Mouse (Mus musculus): ENCODE results near the gene Pklr. TPM values are rescaled to one million over a fixed set of nuclear protein-coding genes. Genes with fewer than 3 reads are reported as not detected.

Gene Pklr
- polyA plus RNA-seq, 1 experiment, result 14.3 TPM

- Histone ChIP-seq H3K27ac (ENCODE audit: control insufficient read depth, insufficient read depth, low read depth, low read length, poor library complexity) (peak overlapping the region; percentile 53), H3K4me3 (replicated peaks; ENCODE audit: control insufficient read depth, low read depth, low read length) (peak overlapping the region; percentile 46), H3K4me1 (ENCODE audit: control insufficient read depth, insufficient read depth, low read length) (peaks cover 4% of the 10 kb centered on the region)
- TF ChIP-seq POLR2A (IDR thresholded peaks at IDR 0.05; ENCODE audit: borderline replicate concordance, control insufficient read depth, low read depth, low read length), result no peak
- no peak for TF ChIP-seq CTCF (IDR thresholded peaks at IDR 0.05; ENCODE audit: control insufficient read depth, insufficient read depth, low read length)
- WGBS, result 71% methylated on average over 23 of the region's 23 CpGs
These were observed 51.3 kb downstream of the Pklr start for GRCm38 (mm10) chr3:89187197-89187596.

- no peak; the same call in 1 of the 2 replicates for TF ChIP-seq POLR2A (IDR thresholded peaks at IDR 0.05; ENCODE audit: borderline replicate concordance, control insufficient read depth, low read depth, low read length)
- TF ChIP-seq CTCF (IDR thresholded peaks at IDR 0.05; ENCODE audit: control insufficient read depth, insufficient read depth, low read length), result no peak
- 62% methylated on average over 18 of the region's 18 CpGs for WGBS
- H3K4me1 ChIP-seq (ENCODE audit: control insufficient read depth, insufficient read depth, low read length), result peaks cover 2% of the 10 kb centered on the region
- H3K27ac ChIP-seq (ENCODE audit: control insufficient read depth, insufficient read depth, low read depth, low read length, poor library complexity), result peak overlapping the region; percentile 53
- peak overlapping the region; percentile 46 for H3K4me3 ChIP-seq (replicated peaks; ENCODE audit: control insufficient read depth, low read depth, low read length)
These were observed 51.9 kb downstream of the Pklr start for GRCm38 (mm10) chr3:89187690-89188477.

- TF ChIP-seq CTCF (IDR thresholded peaks at IDR 0.05; ENCODE audit: control insufficient read depth, insufficient read depth, low read length), result no peak
- peak overlapping the region; percentile 33 for H3K27ac ChIP-seq (ENCODE audit: control insufficient read depth, insufficient read depth, low read depth, low read length, poor library complexity)
- H3K4me1 ChIP-seq (ENCODE audit: control insufficient read depth, insufficient read depth, low read length), result peaks cover 2% of the 10 kb centered on the region
- H3K4me3 ChIP-seq (replicated peaks; ENCODE audit: control insufficient read depth, low read depth, low read length), result peak overlapping the region; percentile 2
- 74% methylated on average over 12 of the region's 12 CpGs for WGBS
These were observed 52.5 kb downstream of the Pklr start for GRCm38 (mm10) chr3:89188478-89188875.

GRCm38 (mm10) chr3:89190436-89190835 lies 54.5 kb downstream of the Pklr start:
- Histone ChIP-seq H3K4me3 (replicated peaks; ENCODE audit: control insufficient read depth, low read depth, low read length) (no peak overlapping the region), H3K27ac (ENCODE audit: control insufficient read depth, insufficient read depth, low read depth, low read length, poor library complexity) (peak overlapping the region; percentile 2; the same call in 1 of the 2 replicates), H3K4me1 (ENCODE audit: control insufficient read depth, insufficient read depth, low read length) (peaks cover 2% of the 10 kb centered on the region; the same call in 1 of the 2 replicates)
- TF ChIP-seq POLR2A (IDR thresholded peaks at IDR 0.05; ENCODE audit: borderline replicate concordance, control insufficient read depth, low read depth, low read length) (no peak), CTCF (IDR thresholded peaks at IDR 0.05; ENCODE audit: control insufficient read depth, insufficient read depth, low read length) (no peak)
- WGBS, result 3% methylated on average over 8 of the region's 8 CpGs

GRCm38 (mm10) chr3:89193351-89193750 lies 57.4 kb downstream of the Pklr start:
- Histone ChIP-seq H3K4me3 (replicated peaks; ENCODE audit: control insufficient read depth, low read depth, low read length) (no peak overlapping the region), H3K27ac (ENCODE audit: control insufficient read depth, insufficient read depth, low read depth, low read length, poor library complexity) (no peak overlapping the region), H3K4me1 (ENCODE audit: control insufficient read depth, insufficient read depth, low read length) (no peaks in the 10 kb centered on the region; the same call in 1 of the 2 replicates)
- WGBS, result 24% methylated on average over 1 of the region's 1 CpGs
- no peak for TF ChIP-seq POLR2A (IDR thresholded peaks at IDR 0.05; ENCODE audit: borderline replicate concordance, control insufficient read depth, low read depth, low read length)
- TF ChIP-seq CTCF (IDR thresholded peaks at IDR 0.05; ENCODE audit: control insufficient read depth, insufficient read depth, low read length), result no peak

GRCm38 (mm10) chr3:89193853-89194252 lies 57.9 kb downstream of the Pklr start:
- Histone ChIP-seq H3K27ac (ENCODE audit: control insufficient read depth, insufficient read depth, low read depth, low read length, poor library complexity) (no peak overlapping the region), H3K4me1 (ENCODE audit: control insufficient read depth, insufficient read depth, low read length) (no peaks in the 10 kb centered on the region; the same call in 1 of the 2 replicates), H3K4me3 (replicated peaks; ENCODE audit: control insufficient read depth, low read depth, low read length) (no peak overlapping the region)
- 75% methylated on average over 2 of the region's 2 CpGs for WGBS
- no peak for TF ChIP-seq CTCF (IDR thresholded peaks at IDR 0.05; ENCODE audit: control insufficient read depth, insufficient read depth, low read length)
- no peak for TF ChIP-seq POLR2A (IDR thresholded peaks at IDR 0.05; ENCODE audit: borderline replicate concordance, control insufficient read depth, low read depth, low read length)

Other genes starting within 250 kb of the Pklr start
- gene Msto1, start 222.1 kb upstream of the Pklr start, polyA plus RNA-seq (2011; ENCODE audit: insufficient read depth, insufficient read length, low replicate concordance, missing spikeins), result 5.5 and 13.7 TPM in 2 replicates
- 9.8 and 18.8 TPM in 2 replicates for gene Ash1l, start 185.5 kb upstream of the Pklr start, polyA plus RNA-seq (2011; ENCODE audit: insufficient read depth, insufficient read length, low replicate concordance, missing spikeins)
- gene Dap3, start 185.0 kb upstream of the Pklr start, polyA plus RNA-seq (2011; ENCODE audit: insufficient read depth, insufficient read length, low replicate concordance, missing spikeins), result 97.2 and 175 TPM in 2 replicates
- 14.5 and 17.1 TPM in 2 replicates for gene Rusc1, start 42.8 kb upstream of the Pklr start, polyA plus RNA-seq (2011; ENCODE audit: insufficient read depth, insufficient read length, low replicate concordance, missing spikeins)
- not detected in 2 replicates for gene Gm43738, start 35.0 kb upstream of the Pklr start, polyA plus RNA-seq (2011; ENCODE audit: insufficient read depth, insufficient read length, low replicate concordance, missing spikeins)
- gene Fdps, start 34.2 kb upstream of the Pklr start, polyA plus RNA-seq (2011; ENCODE audit: insufficient read depth, insufficient read length, low replicate concordance, missing spikeins), result 21.7 and 30.3 TPM in 2 replicates
- 1.6 TPM in 1 of 2 replicates, not detected in the other for gene Hcn3, start 24.1 kb downstream of the Pklr start, polyA plus RNA-seq (2011; ENCODE audit: insufficient read depth, insufficient read length, low replicate concordance, missing spikeins)
- gene Clk2, start 28.7 kb downstream of the Pklr start, polyA plus RNA-seq (2011; ENCODE audit: insufficient read depth, insufficient read length, low replicate concordance, missing spikeins), result 43.3 and 90.9 TPM in 2 replicates
- gene Scamp3, start 41.3 kb downstream of the Pklr start, polyA plus RNA-seq (2011; ENCODE audit: insufficient read depth, insufficient read length, low replicate concordance, missing spikeins), result 25.7 and 54.2 TPM in 2 replicates
- 4.1 and 9.8 TPM in 2 replicates for gene Fam189b, start 47.0 kb downstream of the Pklr start, polyA plus RNA-seq (2011; ENCODE audit: insufficient read depth, insufficient read length, low replicate concordance, missing spikeins)
- gene Gba, start 66.8 kb downstream of the Pklr start, polyA plus RNA-seq (2011; ENCODE audit: insufficient read depth, insufficient read length, low replicate concordance, missing spikeins), result 27.7 and 71.7 TPM in 2 replicates
- gene Thbs3, start 79.0 kb downstream of the Pklr start, polyA plus RNA-seq (2011; ENCODE audit: insufficient read depth, insufficient read length, low replicate concordance, missing spikeins), result 2.9 TPM in 1 of 2 replicates, not detected in the other
- 33.9 and 66.4 TPM in 2 replicates for gene Mtx1, start 90.9 kb downstream of the Pklr start, polyA plus RNA-seq (2011; ENCODE audit: insufficient read depth, insufficient read length, low replicate concordance, missing spikeins)
- gene Muc1, start 92.9 kb downstream of the Pklr start, polyA plus RNA-seq (2011; ENCODE audit: insufficient read depth, insufficient read length, low replicate concordance, missing spikeins), result 0.67 TPM in 1 of 2 replicates, not detected in the other
- gene Krtcap2, start 109.8 kb downstream of the Pklr start, polyA plus RNA-seq (2011; ENCODE audit: insufficient read depth, insufficient read length, low replicate concordance, missing spikeins), result 47.8 and 69.5 TPM in 2 replicates
- 0.59 and 1.6 TPM in 2 replicates for gene Trim46, start 110.2 kb downstream of the Pklr start, polyA plus RNA-seq (2011; ENCODE audit: insufficient read depth, insufficient read length, low replicate concordance, missing spikeins)
- 30.7 and 39.3 TPM in 2 replicates for gene Dpm3, start 123.2 kb downstream of the Pklr start, polyA plus RNA-seq (2011; ENCODE audit: insufficient read depth, insufficient read length, low replicate concordance, missing spikeins)
- 64.0 and 83.0 TPM in 2 replicates for gene Slc50a1, start 134.4 kb downstream of the Pklr start, polyA plus RNA-seq (2011; ENCODE audit: insufficient read depth, insufficient read length, low replicate concordance, missing spikeins)
- 0.99 and 2.0 TPM in 2 replicates for gene Efna1, start 145.0 kb downstream of the Pklr start, polyA plus RNA-seq (2011; ENCODE audit: insufficient read depth, insufficient read length, low replicate concordance, missing spikeins)
- 2.7 TPM in 1 of 2 replicates, not detected in the other for gene Efna3, start 186.8 kb downstream of the Pklr start, polyA plus RNA-seq (2011; ENCODE audit: insufficient read depth, insufficient read length, low replicate concordance, missing spikeins)
- gene Efna4, start 201.9 kb downstream of the Pklr start, polyA plus RNA-seq (2011; ENCODE audit: insufficient read depth, insufficient read length, low replicate concordance, missing spikeins), result not detected in 2 replicates
- 112 and 187 TPM in 2 replicates for gene Adam15, start 213.9 kb downstream of the Pklr start, polyA plus RNA-seq (2011; ENCODE audit: insufficient read depth, insufficient read length, low replicate concordance, missing spikeins)
- gene Dcst2, start 225.8 kb downstream of the Pklr start, polyA plus RNA-seq (2011; ENCODE audit: insufficient read depth, insufficient read length, low replicate concordance, missing spikeins), result 0.56 TPM in 1 of 2 replicates, not detected in the other
- 1.3 TPM in 1 of 2 replicates, not detected in the other for gene Dcst1, start 229.1 kb downstream of the Pklr start, polyA plus RNA-seq (2011; ENCODE audit: insufficient read depth, insufficient read length, low replicate concordance, missing spikeins)

Measured in bone marrow, adult 2 months (tissue).